Mouse (Mus musculus) megakaryocyte, embryonic 14.5 days (primary cell): ENCODE measurements at regions not wholly inside any gene's neighbourhood (a gene's known extent, or its start where the extent isn't known, plus 50 kb on each side); places are given as distances from the start of the nearest gene placed in this dataset.

ENCODE experiments used
- H3K27me3 ChIP-seq: replicated peaks from 2 replicates; pipeline ENCODE3; 2012; ENCODE audit warnings: inconsistent platforms
- H3K36me3 ChIP-seq: replicated peaks from 2 replicates; pipeline ENCODE3; 2012; ENCODE audit warnings: low read length, inconsistent platforms, mixed read lengths
- H3K4me1 ChIP-seq: 2 replicates; pipeline ENCODE4 v1.6.1; 2012; ENCODE audit warnings: inconsistent platforms
- H3K4me3 ChIP-seq: replicated peaks from 2 replicates; pipeline ENCODE3; 2012; ENCODE audit warnings: moderate library complexity, mild to moderate bottlenecking, inconsistent platforms
- H3K9me3 ChIP-seq: 2 replicates; pipeline ENCODE4 v1.6.1; 2012; ENCODE audit warnings: inconsistent platforms
- FLI1 ChIP-seq: IDR thresholded peaks from 2 replicates; pipeline ENCODE4 v1.6.1; 2012; ENCODE audit warnings: low read length, inconsistent platforms, mixed read lengths
- GATA1 ChIP-seq: IDR thresholded peaks from 3 replicates; pipeline ENCODE4 v1.6.1; 2012; ENCODE audit warnings: mixed read lengths, low read length, inconsistent platforms, borderline replicate concordance

- Histone ChIP-seq H3K4me3 (no peak overlapping the region), H3K27me3 (peaks cover 31% of the 10 kb centered on the region), H3K9me3 (no peaks in the 10 kb centered on the region), H3K36me3 (no peaks in the 10 kb centered on the region), H3K4me1 (peaks cover 30% of the 10 kb centered on the region)
- TF ChIP-seq FLI1 (no peak), GATA1 (no peak)
Measured at GRCm38 (mm10) chr9:56547291-56547977, 129.0 kb downstream of the Hmg20a start.

- H3K4me3 ChIP-seq, result no peak overlapping the region
- no peaks in the 10 kb centered on the region for H3K9me3 ChIP-seq
- H3K4me1 ChIP-seq, result peaks cover 44% of the 10 kb centered on the region
- TF ChIP-seq FLI1 (no peak), GATA1 (no peak)
- no peaks in the 10 kb centered on the region for H3K36me3 ChIP-seq
- H3K27me3 ChIP-seq, result peaks cover 33% of the 10 kb centered on the region
Measured at GRCm38 (mm10) chr9:56549774-56550173, 131.4 kb downstream of the Hmg20a start.

GRCm38 (mm10) chr9:56550178-56550577, 131.8 kb downstream of the Hmg20a start:
- Histone ChIP-seq H3K4me1 (peaks cover 42% of the 10 kb centered on the region), H3K36me3 (no peaks in the 10 kb centered on the region), H3K27me3 (peaks cover 31% of the 10 kb centered on the region), H3K9me3 (no peaks in the 10 kb centered on the region), H3K4me3 (peak overlapping the region; percentile 13)
- TF ChIP-seq FLI1, result no peak
- no peak for TF ChIP-seq GATA1

- no peaks in the 10 kb centered on the region for H3K36me3 ChIP-seq
- H3K4me1 ChIP-seq, result peaks cover 39% of the 10 kb centered on the region
- TF ChIP-seq FLI1 (no peak), GATA1 (no peak)
- peaks cover 38% of the 10 kb centered on the region for H3K27me3 ChIP-seq
- H3K4me3 ChIP-seq, result no peak overlapping the region
- no peaks in the 10 kb centered on the region for H3K9me3 ChIP-seq
Measured at GRCm38 (mm10) chr9:56551376-56552186, 133.2 kb downstream of the Hmg20a start.

- H3K36me3 ChIP-seq, result no peaks in the 10 kb centered on the region
- TF ChIP-seq FLI1 (no peak), GATA1 (no peak)
- no peaks in the 10 kb centered on the region for H3K9me3 ChIP-seq
- H3K4me3 ChIP-seq, result peak overlapping the region; percentile 35
- H3K27me3 ChIP-seq, result peaks cover 43% of the 10 kb centered on the region
- peaks cover 39% of the 10 kb centered on the region for H3K4me1 ChIP-seq
Measured at GRCm38 (mm10) chr9:56552187-56552686, 133.8 kb downstream of the Hmg20a start.

- Histone ChIP-seq H3K27me3 (peaks cover 49% of the 10 kb centered on the region), H3K36me3 (no peaks in the 10 kb centered on the region), H3K9me3 (no peaks in the 10 kb centered on the region), H3K4me3 (peak overlapping the region; percentile 35), H3K4me1 (peaks cover 39% of the 10 kb centered on the region)
- TF ChIP-seq GATA1, result no peak
- no peak for TF ChIP-seq FLI1
Measured at GRCm38 (mm10) chr9:56552766-56553165, 134.4 kb downstream of the Hmg20a start.

GRCm38 (mm10) chr9:56553626-56554025, 135.2 kb downstream of the Hmg20a start:
- Histone ChIP-seq H3K4me1 (peaks cover 39% of the 10 kb centered on the region), H3K4me3 (no peak overlapping the region), H3K9me3 (no peaks in the 10 kb centered on the region), H3K27me3 (peaks cover 49% of the 10 kb centered on the region), H3K36me3 (no peaks in the 10 kb centered on the region)
- no peak for TF ChIP-seq FLI1
- TF ChIP-seq GATA1, result no peak

- Histone ChIP-seq H3K4me3 (no peak overlapping the region), H3K4me1 (peaks cover 39% of the 10 kb centered on the region), H3K27me3 (peaks cover 53% of the 10 kb centered on the region), H3K9me3 (no peaks in the 10 kb centered on the region), H3K36me3 (no peaks in the 10 kb centered on the region)
- TF ChIP-seq GATA1 (no peak), FLI1 (no peak)
Measured at GRCm38 (mm10) chr9:56554096-56554495, 135.7 kb downstream of the Hmg20a start.

GRCm38 (mm10) chr9:56559618-56560144, 141.3 kb downstream of the Hmg20a start:
- Histone ChIP-seq H3K36me3 (no peaks in the 10 kb centered on the region), H3K4me3 (no peak overlapping the region), H3K9me3 (no peaks in the 10 kb centered on the region), H3K4me1 (peaks cover 22% of the 10 kb centered on the region), H3K27me3 (peaks cover 61% of the 10 kb centered on the region)
- TF ChIP-seq FLI1 (no peak), GATA1 (no peak)

- Histone ChIP-seq H3K36me3 (no peaks in the 10 kb centered on the region), H3K4me1 (peaks cover 40% of the 10 kb centered on the region), H3K9me3 (no peaks in the 10 kb centered on the region), H3K27me3 (peaks cover 44% of the 10 kb centered on the region), H3K4me3 (no peak overlapping the region)
- no peak for TF ChIP-seq FLI1
- TF ChIP-seq GATA1, result no peak
Measured at GRCm38 (mm10) chr9:56562440-56562839, 144.0 kb downstream of the Hmg20a start.
